Mouse (Mus musculus) skeletal muscle tissue, adult 2 months (tissue): ENCODE measurements around the gene 0610010K14Rik.

Experiments used
- DNase-seq: peaks from one replicate; pipeline ENCODE4 v3.0.0-alpha.2; 2012; ENCODE audit warnings: low read depth, low spot score

Gene 0610010K14Rik

DNA sequence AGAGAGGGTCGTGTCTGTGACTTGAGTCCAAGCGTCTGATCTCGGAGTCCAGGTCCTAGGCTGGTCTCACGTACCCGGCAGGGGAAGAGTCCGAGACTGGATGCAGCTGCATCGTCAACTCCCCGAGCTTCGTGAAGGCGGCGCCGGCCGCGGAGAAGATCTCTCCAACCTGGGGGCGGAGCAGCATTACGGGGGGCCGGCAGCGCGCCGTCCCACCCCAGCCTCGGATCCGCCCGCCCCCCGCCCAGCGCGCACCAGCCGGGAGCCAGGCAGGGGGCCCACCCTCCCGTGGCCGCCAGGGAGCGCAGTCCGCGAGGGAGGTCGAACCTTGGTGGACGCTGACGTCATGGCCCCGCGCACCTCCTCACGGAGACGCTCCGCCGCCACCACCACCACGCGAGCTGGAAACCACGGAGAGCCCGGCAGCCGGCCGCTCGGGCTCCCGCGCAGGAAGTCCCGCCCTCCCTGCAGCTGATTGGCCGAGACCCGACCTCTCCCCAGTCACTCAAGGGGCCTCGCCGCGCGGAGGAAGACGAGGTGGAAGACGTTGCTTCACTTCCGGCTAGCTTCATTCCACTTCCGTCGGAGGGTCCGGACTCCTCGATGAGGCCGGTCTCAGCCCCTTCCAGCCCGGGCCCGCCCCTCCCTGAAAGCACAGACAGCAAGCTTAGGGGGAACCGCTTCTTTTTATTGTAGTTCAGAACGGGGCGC, at the start of gene 0610010K14Rik:
0610010K14Rik (minus strand) TSS at position 458 of the 711 bp plus-strand sequence.
- peak; percentile 96 for DNase-seq

DNA sequence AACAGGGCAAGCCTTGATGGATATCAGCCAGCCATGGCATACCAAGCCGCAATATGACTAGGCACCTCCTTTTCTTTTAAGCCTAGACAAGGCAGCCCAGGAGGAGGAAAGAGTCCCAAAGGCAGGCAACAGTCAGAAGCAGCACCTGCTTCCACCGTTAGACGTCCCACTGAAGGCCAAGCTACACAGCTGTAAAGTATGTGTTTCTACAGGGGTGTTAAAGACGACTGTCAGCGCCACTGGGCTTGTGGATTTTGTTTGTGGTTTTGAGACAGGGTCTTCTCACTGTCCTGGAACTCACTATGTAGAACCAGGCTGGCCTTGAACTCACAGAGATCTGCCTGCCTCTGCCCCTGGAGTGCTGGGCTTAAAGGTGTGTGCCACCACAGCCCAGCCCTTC, 48.0 kb upstream of the 0610010K14Rik start:
- DNase-seq = no peak

DNA sequence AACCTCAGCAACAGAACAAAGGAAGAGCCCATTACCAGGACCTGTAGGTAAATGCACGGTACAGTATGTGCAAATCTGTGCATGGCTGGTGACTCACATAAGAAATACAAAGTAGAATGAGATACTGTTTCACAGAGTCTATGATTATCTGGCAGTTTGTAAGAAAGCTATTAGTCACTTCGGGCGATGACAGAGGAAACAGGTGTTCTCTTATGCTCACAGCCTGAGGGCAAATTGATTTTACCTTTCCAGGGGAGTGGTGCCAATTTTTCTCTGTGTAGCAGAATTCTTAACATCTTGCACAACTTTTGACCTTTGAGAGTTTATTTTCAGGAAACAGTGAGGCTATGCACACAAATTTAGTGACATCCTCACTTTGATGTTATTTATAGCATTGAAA, 47.0 kb upstream of the 0610010K14Rik start:
- DNase-seq = peak; percentile 56

DNA sequence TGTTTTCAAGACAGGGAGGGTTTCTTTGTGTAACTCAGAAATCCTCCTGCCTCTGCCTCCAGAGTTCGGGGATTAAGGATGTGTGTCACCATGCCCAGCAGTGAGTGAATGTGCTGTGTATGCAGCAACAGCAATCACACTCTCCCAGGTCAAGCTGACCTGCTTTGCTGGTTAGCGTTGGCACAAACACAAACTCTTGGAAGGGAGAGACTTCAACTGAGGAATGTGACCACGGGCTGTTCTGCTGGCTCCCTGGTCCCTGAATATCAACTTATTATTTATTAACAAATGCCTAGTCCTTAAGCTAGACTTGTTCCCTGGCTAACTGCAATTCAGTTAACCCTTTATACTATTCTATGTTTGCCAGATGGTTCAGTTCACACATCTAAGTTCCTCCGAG, 46.0 kb upstream of the 0610010K14Rik start:
- DNase-seq = no peak

DNA sequence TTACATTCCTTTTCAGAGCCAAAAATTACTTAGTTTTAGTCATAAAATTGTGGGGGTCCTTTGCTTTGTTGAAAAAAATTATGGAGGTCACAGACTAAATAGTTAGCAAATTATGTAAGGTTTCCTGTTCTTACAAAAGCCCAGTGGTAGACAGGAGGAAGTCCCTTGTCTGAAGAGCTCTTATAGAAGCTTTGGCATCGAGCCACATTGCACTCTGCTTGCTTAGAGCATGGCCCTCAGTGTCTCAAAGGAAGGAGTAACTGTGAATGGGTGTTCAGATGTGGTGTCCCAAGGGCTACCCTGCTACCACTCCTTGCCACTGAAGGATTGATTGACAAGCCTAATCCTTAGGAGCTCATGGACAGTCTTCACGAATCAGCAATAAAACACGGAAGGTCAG, 42.7 kb upstream of the 0610010K14Rik start:
- DNase-seq = no peak

DNA sequence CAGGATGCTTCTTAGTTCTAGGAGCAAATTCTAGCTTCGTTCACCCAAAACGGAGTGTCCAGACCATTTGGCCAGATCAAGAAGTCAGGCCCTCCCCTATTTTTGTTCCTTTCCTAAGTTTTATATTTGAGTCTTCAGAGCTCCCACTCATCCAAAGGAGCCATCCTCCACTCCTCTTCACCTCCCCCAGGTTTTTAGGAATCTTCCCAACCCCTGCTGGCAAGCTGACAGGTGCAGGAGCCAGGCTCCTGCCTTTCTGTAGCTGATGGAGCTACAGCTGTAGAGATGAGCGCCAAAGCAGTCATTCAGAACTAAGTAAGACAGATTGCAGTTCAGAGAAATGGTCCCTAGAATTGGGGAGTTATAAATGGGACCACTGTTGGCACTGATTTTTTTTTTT, 41.2 kb upstream of the 0610010K14Rik start:
- DNase-seq = no peak

DNA sequence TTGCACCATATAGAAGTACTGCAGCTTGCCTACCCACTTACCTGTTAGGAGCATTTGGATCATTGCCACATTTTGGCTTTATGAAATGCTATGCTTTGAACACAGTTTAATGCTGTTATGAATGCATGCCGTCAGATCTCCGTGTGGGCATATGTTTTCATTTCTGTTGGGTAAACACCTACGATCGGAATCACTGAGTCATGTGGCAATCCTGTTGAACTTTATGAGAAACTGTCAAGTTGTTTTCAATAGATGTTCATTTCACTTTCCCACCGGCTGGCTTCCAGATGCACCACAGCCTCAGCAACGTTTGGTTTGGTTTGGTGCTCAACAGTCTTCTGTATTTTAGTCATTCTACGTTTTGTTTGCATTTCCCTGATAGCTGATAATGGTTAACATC, 33.9 kb upstream of the 0610010K14Rik start:
- DNase-seq = no peak

DNA sequence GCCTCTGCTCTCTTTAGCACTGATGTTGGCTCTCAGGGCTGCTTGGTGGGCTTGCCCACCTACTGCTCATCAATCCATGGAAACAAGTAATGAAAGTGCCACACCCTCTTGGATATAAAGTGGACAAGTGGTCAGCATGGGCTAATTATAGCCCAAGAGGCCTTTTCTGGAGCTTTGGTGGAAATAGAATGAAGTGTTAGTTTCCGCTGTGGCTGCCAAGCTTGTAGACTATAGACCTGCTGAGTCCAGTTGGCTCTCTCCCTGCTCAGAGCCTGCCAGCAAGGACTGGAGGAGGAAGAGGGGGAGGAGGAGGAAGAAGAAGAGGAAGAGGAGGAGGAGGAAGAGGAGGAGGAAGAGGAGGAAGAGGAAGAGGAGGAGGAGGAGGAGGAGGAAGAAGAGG, 28.7 kb upstream of the 0610010K14Rik start:
- peak; percentile 32 for DNase-seq

DNA sequence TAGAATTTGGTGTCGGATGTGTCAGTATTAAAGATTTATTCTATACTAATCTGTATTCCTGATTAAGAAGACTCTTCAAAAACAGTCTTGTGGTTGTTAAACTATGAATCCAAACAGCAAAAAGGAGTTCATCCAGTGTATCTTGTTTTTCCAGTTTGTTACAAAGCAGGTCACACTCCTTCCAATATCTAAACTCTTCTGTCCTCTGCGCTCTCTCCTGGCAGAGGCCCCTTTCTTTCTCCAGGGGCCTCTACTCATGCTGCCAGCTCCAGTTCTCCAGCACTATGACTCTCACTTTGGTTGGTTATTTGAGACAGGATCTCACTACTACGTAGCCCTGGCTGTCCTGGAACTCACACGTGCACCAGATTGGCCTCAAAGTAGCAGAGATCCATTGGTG, 28.1 kb upstream of the 0610010K14Rik start:
- no peak for DNase-seq

DNA sequence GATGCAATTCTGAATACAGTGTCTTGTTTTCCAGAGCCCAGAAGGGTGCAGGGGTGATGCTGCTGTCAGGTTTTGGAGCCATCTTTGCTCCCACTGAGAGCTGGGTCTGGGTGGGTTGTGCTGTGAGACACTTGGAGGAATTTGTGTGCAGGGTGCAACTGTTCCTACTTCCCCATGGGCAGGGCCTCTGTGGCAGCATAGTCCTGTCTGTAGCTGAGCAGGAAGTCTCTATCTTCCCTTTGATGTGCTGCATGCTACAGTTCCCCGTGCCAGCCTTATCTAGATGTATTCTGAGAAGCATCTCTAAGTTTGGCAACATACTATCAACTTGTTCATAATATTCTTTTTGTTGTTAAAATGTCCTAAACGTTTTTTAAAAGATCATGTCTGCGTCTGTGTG, 27.5 kb upstream of the 0610010K14Rik start:
- DNase-seq = no peak

DNA sequence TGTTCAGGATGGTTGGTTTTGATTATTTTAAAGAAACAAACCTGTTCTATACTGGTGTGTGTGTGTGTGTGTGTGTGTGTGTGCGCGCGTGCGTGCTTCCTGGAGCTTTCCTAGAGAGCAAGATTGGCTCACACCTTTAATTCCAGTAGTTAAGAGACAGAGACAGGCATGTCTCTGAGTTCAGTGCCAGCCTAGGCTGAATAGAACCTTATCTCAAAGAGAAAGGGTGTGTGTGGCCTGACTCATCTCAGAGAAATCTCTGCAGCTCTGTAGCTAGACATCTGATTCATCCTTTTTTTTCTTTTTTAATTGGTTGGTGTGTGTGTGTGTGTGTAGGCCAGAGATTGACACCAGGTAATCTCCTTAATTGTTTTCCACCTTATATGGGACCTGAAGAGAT, 21.3 kb upstream of the 0610010K14Rik start:
- no peak for DNase-seq

DNA sequence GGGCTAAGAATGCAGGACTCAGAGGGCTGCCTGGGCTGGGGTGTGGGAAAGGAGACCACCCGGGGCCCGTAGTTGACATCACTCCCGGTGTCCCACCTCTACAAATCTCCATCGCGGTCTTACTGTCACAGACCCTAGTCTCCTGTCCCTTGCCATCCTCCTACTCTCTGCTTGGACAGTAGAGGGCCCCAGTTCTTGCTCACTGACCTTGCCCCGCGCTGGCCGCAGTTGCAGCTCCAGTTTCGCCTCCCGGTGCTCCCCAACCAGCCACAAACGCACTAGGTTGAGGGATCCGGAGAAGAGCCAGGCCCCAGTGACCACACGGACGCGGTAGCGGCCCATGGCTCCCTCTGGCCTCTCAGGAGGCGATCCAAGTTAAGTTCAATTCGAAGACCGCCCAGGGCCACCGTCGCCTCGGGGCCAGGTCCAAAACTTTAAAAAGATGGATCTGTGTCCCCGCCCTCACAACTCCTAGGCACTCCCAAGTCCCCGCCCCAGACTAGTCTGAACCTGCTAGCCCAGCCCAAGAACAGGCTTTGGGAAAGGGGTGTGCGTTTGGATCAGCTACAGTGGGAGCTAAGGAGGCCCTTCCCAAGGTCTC, 17.3 kb upstream of the 0610010K14Rik start, which contains the start of gene Alox12:
Alox12 (minus strand) TSS at position 423 of the 601 bp plus-strand sequence.
- no peak for DNase-seq

DNA sequence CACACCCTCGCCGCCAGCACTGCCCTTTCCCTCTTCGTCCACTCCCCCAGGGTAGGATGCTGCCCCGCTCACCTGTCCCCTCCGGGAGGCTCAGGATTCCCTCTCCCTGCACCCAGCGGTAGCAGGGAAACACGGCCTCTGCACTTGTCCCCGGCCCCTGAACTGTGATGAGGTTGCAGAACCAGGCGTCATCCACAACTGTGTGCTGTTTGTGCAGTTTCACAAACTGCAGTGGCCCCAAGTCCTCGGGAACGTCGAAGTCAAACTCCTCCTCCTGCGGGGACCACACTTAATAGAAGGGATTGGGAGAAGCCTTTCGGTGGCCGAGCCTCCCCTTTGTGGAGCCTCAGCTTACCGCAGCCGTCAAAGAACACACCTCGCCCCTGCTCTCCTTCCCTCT, 16.6 kb upstream of the 0610010K14Rik start:
- no peak for DNase-seq

DNA sequence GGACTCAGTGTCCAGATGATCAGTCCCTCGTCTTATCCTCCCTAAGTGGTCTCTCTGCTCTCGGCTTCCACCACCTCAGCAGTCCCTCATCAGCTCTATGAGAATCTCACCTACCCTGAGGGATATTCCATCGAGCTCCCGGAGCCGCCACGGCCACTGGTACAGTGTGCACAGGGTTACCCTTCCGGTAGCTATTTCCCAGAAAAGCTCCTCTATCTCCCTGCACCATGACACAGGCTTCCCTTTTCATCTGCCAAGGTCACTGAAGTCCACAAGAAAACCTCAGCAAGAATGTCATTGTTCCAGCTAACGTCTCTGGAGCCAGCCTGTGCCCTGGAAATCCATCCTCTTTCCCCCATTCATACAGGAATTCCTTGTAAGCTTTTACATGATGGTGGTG, 14.1 kb upstream of the 0610010K14Rik start:
- no peak for DNase-seq

DNA sequence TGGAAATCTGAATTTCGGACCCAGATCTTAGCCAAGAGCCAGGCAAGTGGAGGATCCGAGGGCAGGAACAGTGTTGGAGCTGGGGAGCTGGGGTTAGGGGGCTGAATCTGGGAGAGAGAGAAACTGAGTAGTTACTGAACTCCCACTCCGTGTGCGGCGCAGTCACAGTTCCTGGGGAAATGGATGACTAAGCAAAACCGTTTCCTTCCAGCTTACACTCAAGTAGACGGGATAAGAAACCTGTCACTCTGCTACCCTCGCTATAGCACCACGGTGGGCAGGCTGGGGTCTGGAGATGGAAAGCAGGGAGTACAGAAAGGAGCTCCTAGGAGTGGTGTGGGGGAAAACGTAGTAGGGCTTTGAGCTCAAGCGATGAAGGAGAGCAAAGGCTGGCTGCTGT, 12.4 kb upstream of the 0610010K14Rik start:
- no peak for DNase-seq

DNA sequence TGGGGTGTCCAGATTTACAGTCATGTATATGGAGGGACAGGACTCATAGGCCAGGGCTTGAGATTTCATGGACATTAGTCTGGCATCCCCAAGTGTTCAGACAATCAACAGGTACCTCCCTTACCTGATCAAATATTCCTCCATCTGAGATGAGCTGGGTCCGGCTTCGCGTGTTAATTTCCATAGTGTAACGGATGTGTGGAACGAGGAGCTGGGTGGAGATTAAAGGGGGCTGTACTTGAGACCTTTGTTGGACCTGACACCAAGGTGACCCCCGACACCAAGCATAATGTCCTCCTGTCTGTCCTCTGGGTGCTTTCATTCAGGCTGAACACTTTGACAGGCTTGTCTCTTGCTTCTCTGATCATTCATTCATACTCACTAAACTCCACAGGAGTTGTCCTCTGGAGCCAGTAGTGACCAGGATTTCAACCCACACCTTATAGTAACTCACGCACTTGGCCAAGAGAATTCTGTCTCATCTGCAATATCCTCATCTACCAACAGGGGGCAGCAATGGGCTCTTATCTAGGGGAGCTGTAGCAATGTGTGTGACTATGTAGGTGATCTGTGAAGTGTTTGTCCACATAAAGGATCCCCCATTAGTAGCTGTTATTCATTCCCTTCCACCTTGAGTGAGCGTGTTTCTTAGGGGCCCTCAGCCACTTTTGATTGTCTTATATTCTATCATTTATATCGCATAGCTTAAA, 9.6 kb upstream of the 0610010K14Rik start:
- DNase-seq = no peak

DNA sequence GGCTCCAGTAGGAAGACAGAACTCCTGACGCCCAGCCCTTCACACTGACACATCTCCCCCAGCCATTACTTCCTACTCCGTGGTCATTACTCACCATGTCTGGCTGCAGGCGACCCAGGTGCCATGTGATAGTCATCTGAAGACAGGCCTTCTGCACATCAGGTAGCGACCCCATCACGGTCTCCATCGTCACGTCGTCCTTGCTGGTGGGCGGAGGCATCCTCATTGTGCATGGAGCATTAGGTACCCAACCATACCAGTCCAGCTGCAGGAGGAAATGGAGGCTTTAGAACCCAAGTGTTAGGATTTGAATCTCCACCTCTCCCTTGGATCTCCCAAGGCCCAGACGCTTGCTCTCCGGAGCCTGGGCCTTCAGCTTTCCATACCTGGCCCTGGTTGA, 4.9 kb upstream of the 0610010K14Rik start:
- no peak for DNase-seq

DNA sequence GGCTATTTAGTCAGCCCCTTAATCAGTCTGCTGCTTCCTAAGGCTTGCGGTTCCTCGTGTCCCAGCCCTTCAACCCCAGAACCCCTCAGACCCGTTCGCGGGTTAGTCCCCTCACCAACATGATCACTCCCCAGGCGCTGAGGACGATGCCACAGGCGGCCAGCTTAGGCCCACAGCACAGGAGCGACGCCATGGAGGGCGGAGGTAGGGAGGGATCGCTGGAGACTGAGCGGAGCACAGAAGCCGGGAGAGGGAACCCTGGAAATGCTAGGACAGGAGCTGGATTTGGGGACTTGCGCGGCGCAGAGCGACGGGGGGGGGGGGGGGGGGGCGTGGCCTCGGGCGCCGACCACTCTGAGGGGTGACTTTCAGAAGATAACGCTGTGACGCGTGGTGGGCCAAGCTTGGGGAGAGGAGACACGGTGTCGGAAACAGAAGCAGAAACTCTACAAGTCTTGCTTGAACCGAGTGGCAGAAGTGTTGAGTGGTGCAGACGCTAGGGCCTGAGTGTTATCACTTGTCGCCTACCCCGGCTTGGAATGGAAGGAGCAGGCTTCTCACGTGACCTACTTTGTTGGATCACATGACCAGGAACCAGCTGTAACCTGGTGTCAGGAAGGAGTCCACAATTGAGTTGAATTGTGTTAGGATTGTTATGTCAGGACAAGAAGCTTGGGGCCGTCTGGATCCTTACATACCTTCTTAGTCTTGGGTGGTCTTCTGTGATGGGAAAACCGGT, 2.0 kb upstream of the 0610010K14Rik start, which contains the start of the genes Gm21988 and Rnasek:
Gm21988 (minus strand) TSS at position 290 of the 739 bp plus-strand sequence.
Rnasek (minus strand) TSS at position 302 of the 739 bp plus-strand sequence.
- peak; percentile 84 for DNase-seq

DNA sequence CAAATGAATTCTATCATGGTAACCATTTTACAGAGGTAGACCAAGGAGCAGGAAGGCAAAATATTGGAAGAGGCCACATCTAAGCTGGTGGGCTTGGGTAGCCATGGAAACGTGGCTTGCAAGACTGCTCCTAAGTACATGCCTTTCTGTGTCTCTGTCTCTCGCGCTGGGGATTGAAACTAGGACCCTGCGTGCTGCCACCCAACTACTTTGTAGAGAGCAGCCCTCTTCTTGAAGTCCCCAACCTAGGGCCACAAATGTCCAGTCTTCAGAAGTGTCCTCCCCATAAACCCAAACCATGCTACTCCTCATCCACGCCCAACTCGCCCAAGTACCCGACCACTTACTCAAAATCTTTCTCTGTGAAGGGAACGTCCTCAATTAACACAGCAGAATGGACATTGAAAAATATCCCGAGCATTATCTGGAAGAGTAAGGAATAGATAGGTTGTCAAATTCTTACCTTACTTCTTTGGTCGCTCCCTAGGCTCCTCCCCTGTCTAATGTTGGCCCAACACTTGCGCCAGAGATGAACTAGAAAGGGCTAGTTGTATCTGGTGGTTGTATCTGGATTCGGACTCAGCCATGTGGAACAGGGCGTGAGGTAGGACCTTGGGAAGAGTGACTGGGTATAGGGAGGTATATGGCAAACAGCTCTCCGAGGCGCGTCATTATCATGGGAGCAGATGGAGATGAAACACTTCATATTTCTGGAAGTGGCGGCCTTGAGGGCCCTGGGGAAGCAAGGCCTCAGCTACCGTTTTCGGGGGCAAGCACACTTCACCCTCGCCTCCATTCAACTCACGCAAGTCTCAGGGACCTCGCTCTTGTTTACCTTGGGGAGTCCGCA, 1.1 kb upstream of the 0610010K14Rik start:
- DNase-seq = no peak

DNA sequence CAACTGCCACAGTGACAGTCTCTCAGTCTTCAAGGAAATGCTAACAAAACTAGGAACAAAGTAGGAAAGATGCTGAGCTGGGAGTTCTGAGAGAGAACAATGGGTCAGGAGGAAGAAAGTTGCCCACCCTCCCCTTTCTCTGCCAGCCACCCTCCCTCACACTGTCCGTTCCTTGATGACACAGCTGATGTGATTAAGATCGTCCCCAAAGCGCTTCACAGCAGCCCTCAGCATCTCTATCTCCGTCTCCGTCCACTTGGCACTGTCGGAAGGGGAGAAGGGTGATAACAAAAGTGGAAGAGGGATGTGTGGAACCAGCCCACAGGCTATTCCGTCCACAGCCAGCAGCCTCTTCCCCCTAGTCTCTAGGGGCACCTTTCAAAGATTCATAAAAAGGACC, 997 bp downstream of the 0610010K14Rik start:
- no peak for DNase-seq
